Mouse (Mus musculus) stomach, postnatal 0 days (tissue): Measurements from ENCODE around the gene Sipa1l1. TPM values are rescaled to one million over a fixed set of nuclear protein-coding genes. Genes with fewer than 3 reads are reported as not detected.

Source experiments
- ATAC-seq: fragments of 200-750 bp; cut with Nextera tagmentation; 2 replicates; pipeline ENCODE4 v1.8.0; 2017; ENCODE audit not compliant: low FRiP score, low TSS enrichment
- DNase-seq: peaks from one replicate; pipeline ENCODE4 v3.0.0-alpha.2; 2016; ENCODE audit warnings: low spot score
- H3K27ac ChIP-seq: fragments of 300-500 bp; sonication (generic); replicated peaks from 2 replicates; pipeline ENCODE4 v1.5.1; 2014; ENCODE audit warnings: mild to moderate bottlenecking, control low read depth
- H3K27me3 ChIP-seq: fragments of 300-500 bp; sonication (generic); 2 replicates; pipeline ENCODE4 v1.6.1; 2014; ENCODE audit warnings: low read length; ENCODE audit not compliant: control insufficient read depth, insufficient read depth
- H3K36me3 ChIP-seq: fragments of 300-500 bp; sonication (generic); 2 replicates; pipeline ENCODE4 v1.6.1; 2014; ENCODE audit warnings: low read length, mixed read lengths; ENCODE audit not compliant: control insufficient read depth, insufficient read depth
- H3K4me1 ChIP-seq: fragments of 300-500 bp; sonication (generic); replicated peaks from 2 replicates; pipeline ENCODE4 v1.6.1; 2014; ENCODE audit warnings: antibody characterized with exemption; ENCODE audit not compliant: control insufficient read depth, insufficient read depth
- H3K4me2 ChIP-seq: fragments of 300-500 bp; sonication (generic); replicated peaks from 2 replicates; pipeline ENCODE4 v1.6.1; 2014; ENCODE audit warnings: low read depth, mild to moderate bottlenecking, control low read depth, moderate library complexity
- H3K4me3 ChIP-seq: fragments of 300-500 bp; sonication (generic); 2 replicates; pipeline ENCODE4 v1.5.1; 2014; ENCODE audit warnings: low read depth, low read length, control low read depth
- H3K9ac ChIP-seq: fragments of 300-500 bp; sonication (generic); 2 replicates; pipeline ENCODE4 v1.6.1; 2014; ENCODE audit warnings: mild to moderate bottlenecking, low read length, control low read depth, mixed read lengths
- H3K9me3 ChIP-seq: fragments of 300-500 bp; sonication (generic); 2 replicates; pipeline ENCODE4 v1.6.1; 2016; ENCODE audit warnings: low read length; ENCODE audit not compliant: control insufficient read depth
- CTCF ChIP-seq: IDR thresholded peaks from 2 replicates; pipeline ENCODE4 v1.5.1; 2016; ENCODE audit warnings: antibody characterized with exemption, low read depth, mild to moderate bottlenecking, moderate library complexity
- EP300 ChIP-seq: optimal IDR thresholded peaks from 2 replicates; pipeline ENCODE3; 2016; ENCODE audit warnings: antibody characterized with exemption
- WGBS: fragments of 180-500 bp; shearing (Covaris S2); extraction: QIAGEN DNeasy Blood & Tissue Kit; methylation state at CpG from one replicate; pipeline ENCODE4 v1.1.7; 2014; 5-methylcytosine and 5-hydroxymethylcytosine counted together
- polyA plus RNA-seq: library from polyadenylated mRNA; unstranded; fragments of >200 nt; fragmentation: Nextera tagmentation; extraction: Ambion mirVana; gene quantifications from 2 replicates; pipeline ENCODE4 v1.2.1, GENCODE M21; 2015

Gene Sipa1l1
- polyA plus RNA-seq, 1 experiment from 2014 or later = 9.2 TPM

- no peak overlapping the region for H3K4me2 ChIP-seq
- H3K27me3 ChIP-seq = no peaks in the 10 kb centered on the region
- H3K4me1 ChIP-seq = no peaks in the 10 kb centered on the region; the same call in 1 of the 2 replicates
- no peak for ATAC-seq
- 61% methylated on average over 6 of the region's 6 CpGs for WGBS
- TF ChIP-seq CTCF (no peak), EP300 (no peak)
- 0 out of 2 replicates have a peak overlapping the region, but pooled peaks have one; percentile 24 for H3K27ac ChIP-seq
- H3K36me3 ChIP-seq = no peaks in the 10 kb centered on the region
- DNase-seq = no peak
- no peak overlapping the region for H3K4me3 ChIP-seq
- no peaks in the 10 kb centered on the region for H3K9me3 ChIP-seq
- H3K9ac ChIP-seq = no peak overlapping the region
Measured at GRCm38 (mm10) chr12:82226311-82227066, 57.4 kb downstream of the Sipa1l1 start.

GRCm38 (mm10) chr12:82230127-82230526 lies 61.0 kb downstream of the Sipa1l1 start:
- ATAC-seq = no peak
- WGBS = 68% methylated on average over 4 of the region's 4 CpGs
- Histone ChIP-seq H3K9me3 (no peaks in the 10 kb centered on the region), H3K4me1 (no peaks in the 10 kb centered on the region; the same call in 1 of the 2 replicates), H3K36me3 (no peaks in the 10 kb centered on the region), H3K9ac (no peak overlapping the region), H3K27ac (no peak overlapping the region), H3K27me3 (no peaks in the 10 kb centered on the region), H3K4me3 (no peak overlapping the region), H3K4me2 (no peak overlapping the region)
- TF ChIP-seq CTCF (no peak), EP300 (no peak)
- no peak for DNase-seq

- H3K27ac ChIP-seq = no peak overlapping the region
- ATAC-seq (no peak), DNase-seq (no peak)
- 58% methylated on average over 7 of the region's 7 CpGs for WGBS
- no peaks in the 10 kb centered on the region; the same call in 1 of the 2 replicates for H3K4me1 ChIP-seq
- H3K9me3 ChIP-seq = no peaks in the 10 kb centered on the region
- H3K36me3 ChIP-seq = no peaks in the 10 kb centered on the region
- H3K4me2 ChIP-seq = no peak overlapping the region
- TF ChIP-seq EP300 = no peak
- no peak for TF ChIP-seq CTCF
- no peaks in the 10 kb centered on the region for H3K27me3 ChIP-seq
- H3K9ac ChIP-seq = no peak overlapping the region
- no peak overlapping the region for H3K4me3 ChIP-seq
Measured at GRCm38 (mm10) chr12:82231191-82231590, 62.1 kb downstream of the Sipa1l1 start.

- Histone ChIP-seq H3K4me1 (no peaks in the 10 kb centered on the region), H3K4me3 (no peak overlapping the region), H3K9ac (no peak overlapping the region), H3K27ac (no peak overlapping the region), H3K9me3 (no peaks in the 10 kb centered on the region), H3K4me2 (no peak overlapping the region), H3K27me3 (no peaks in the 10 kb centered on the region), H3K36me3 (no peaks in the 10 kb centered on the region)
- DNase-seq (no peak), ATAC-seq (no peak)
- TF ChIP-seq EP300 (no peak), CTCF (no peak)
- WGBS = 90% methylated on average over 3 of the region's 3 CpGs
Measured at GRCm38 (mm10) chr12:82233177-82233576, 64.1 kb downstream of the Sipa1l1 start.

- DNase-seq = no peak
- TF ChIP-seq EP300 = no peak
- no peak for TF ChIP-seq CTCF
- Histone ChIP-seq H3K27me3 (no peaks in the 10 kb centered on the region), H3K4me1 (no peaks in the 10 kb centered on the region), H3K9ac (no peak overlapping the region), H3K36me3 (no peaks in the 10 kb centered on the region), H3K9me3 (no peaks in the 10 kb centered on the region), H3K4me2 (no peak overlapping the region), H3K27ac (no peak overlapping the region), H3K4me3 (no peak overlapping the region)
- 90% methylated on average over 14 of the region's 14 CpGs for WGBS
- no peak for ATAC-seq
Measured at GRCm38 (mm10) chr12:82234463-82235223, 65.5 kb downstream of the Sipa1l1 start.

- H3K4me3 ChIP-seq = no peak overlapping the region
- no peak for ATAC-seq
- DNase-seq = no peak
- no peak overlapping the region for H3K27ac ChIP-seq
- H3K9me3 ChIP-seq = no peaks in the 10 kb centered on the region
- H3K4me1 ChIP-seq = no peaks in the 10 kb centered on the region
- TF ChIP-seq CTCF = no peak
- TF ChIP-seq EP300 = no peak
- H3K4me2 ChIP-seq = no peak overlapping the region
- H3K9ac ChIP-seq = no peak overlapping the region
- 88% methylated on average over 4 of the region's 4 CpGs for WGBS
- no peaks in the 10 kb centered on the region for H3K27me3 ChIP-seq
- no peaks in the 10 kb centered on the region for H3K36me3 ChIP-seq
Measured at GRCm38 (mm10) chr12:82237095-82237494, 68.0 kb downstream of the Sipa1l1 start.
